Mouse (Mus musculus) spleen, postnatal 10 days (tissue): ENCODE measurements around the gene Gm20695.
"Not testable (repeated sequence)": the region's sequence is repeated elsewhere in the genome, so short reads cannot be mapped to it uniquely, and the experiment has no call there.

Experiments used
- DNase-seq, 2 experiments: peaks; one replicate each; pipeline ENCODE4 v3.0.0; 2021 to 2022; ENCODE audit warnings: low spot score in 2 of 2

The Gm20695 gene

DNA sequence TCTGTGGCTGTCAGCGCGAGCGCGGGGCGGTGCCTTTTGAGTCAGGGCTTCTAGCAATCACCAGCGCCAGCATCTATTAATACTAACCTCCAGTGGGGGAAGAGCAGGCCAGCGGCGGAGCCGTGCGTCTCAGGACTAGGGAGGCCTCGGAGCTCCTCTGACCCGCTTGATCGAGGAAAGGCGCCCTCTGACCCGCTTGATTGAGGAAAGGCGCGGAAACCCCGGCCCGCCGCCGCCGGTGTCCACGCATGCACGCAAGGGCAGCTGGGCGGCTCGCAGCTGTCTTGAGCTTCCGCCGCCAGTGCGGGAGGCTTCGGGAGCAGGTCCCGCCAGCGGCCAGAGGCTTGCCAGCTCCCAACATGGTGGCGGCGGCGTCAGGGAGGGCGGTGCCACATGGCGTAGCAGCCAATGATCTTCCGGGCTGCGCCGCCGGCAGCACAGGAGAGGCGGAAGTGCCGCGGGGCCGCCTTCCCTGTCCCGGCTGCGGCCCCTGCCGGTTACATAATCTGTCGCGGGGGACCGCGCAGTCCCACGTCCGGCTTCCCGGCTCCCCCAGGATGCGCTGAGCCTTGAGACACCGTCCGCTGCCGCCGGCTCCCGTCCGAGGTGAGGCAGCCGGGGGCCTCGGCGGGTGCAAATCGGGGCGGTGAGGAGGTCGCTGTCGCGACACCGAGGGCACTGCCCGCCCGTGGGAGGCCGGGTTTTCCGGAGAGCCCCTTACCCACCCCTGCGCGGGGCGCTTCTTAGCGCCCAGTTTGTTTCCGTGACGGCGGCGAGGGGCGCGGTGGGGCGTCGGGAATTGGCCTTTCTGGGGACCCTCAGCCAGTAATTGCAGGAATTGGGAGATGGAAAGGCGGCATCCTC is at the start of gene Gm20695, which contains the start of gene Zfp597:
TSS of gene Gm20695 (plus strand) at position 448 of the 864 bp plus-strand sequence.
TSS of gene Zfp597 (minus strand) at position 361 of the 864 bp plus-strand sequence.
- peak; percentile 95 to 96 for DNase-seq

DNA sequence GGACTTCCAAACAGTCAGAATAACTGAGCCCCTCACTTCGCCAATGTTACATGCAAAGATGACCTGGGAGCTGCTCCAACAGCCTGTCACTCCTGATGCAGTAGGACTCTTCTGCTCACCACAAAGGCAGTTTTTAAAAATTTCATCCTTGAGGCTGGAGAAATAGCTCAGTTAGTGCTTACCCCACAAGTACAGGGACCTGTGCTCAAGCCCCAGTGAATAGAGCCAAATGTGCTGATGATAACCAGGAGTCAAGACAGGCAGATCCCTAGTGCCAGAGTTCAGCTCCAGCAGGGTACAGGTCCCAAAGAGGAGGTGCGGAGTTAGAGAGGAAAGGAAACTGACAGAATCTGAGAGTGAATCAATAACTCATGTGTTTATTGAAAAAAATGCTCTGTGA is 49.0 kb upstream of the Gm20695 start:
- DNase-seq, result no peak

DNA sequence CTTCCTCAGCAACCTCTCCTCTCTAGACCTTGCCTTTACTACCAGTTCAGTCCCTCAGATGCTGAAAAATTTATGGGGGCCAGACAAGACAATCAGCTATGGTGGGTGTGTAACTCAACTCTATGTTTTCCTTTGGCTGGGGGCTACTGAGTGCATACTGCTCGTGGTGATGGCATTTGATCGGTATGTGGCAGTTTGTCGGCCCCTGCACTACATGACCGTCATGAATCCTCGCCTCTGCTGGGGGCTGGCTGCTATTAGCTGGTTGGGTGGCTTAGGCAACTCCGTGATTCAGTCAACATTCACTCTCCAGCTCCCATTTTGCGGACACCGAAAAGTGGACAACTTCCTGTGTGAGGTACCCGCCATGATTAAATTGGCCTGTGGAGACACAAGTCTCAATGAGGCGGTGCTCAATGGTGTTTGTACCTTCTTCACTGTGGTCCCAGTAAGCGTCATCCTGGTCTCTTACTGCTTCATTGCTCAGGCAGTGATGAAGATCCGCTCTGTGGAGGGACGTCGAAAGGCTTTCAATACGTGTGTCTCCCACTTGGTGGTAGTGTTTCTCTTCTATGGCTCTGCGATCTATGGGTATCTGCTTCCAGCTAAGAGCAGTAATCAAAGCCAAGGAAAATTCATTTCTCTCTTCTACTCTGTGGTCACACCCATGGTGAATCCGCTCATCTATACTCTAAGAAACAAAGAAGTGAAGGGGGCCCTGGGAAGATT is 45.1 kb upstream of the Gm20695 start:
- no peak for DNase-seq

DNA sequence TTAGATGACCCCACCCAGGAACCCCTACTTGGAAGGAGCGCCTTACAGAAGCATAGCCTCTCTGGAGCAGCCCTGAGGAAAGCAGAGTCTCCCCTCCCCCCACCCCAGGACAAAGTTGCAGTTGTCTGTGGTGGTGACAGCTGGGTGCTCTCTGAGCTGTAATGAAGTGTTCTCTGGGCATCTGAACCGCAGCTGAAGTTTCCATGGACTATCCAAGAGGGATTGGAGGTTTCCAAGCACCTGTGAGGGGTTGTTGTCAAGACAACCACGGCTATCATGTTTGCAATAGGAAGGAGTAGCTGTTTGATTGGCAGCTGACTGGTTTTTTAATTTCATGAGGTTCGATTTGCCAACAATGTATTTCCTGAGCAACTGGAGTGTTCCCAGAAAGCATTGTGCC is 41.5 kb upstream of the Gm20695 start:
- no peak for DNase-seq

DNA sequence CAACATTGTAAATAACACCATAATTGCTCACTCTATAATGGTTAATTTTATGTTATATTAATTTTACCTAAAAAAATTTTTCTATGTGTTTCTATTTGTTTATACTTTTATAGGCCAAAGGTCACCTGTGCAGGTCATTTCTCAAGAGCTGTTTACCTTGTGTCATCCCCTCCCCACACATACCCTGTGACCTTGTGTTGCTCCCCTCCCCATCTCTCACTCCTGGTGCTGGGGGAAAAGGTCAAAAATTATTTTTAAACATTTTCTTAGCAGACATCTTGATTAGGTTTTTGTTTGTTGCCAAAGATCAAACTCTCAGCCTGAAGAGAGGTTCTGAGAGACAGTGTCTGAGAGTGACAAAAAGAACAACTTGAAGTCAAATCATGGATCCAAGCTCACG is 40.7 kb upstream of the Gm20695 start:
- DNase-seq, result no peak

DNA sequence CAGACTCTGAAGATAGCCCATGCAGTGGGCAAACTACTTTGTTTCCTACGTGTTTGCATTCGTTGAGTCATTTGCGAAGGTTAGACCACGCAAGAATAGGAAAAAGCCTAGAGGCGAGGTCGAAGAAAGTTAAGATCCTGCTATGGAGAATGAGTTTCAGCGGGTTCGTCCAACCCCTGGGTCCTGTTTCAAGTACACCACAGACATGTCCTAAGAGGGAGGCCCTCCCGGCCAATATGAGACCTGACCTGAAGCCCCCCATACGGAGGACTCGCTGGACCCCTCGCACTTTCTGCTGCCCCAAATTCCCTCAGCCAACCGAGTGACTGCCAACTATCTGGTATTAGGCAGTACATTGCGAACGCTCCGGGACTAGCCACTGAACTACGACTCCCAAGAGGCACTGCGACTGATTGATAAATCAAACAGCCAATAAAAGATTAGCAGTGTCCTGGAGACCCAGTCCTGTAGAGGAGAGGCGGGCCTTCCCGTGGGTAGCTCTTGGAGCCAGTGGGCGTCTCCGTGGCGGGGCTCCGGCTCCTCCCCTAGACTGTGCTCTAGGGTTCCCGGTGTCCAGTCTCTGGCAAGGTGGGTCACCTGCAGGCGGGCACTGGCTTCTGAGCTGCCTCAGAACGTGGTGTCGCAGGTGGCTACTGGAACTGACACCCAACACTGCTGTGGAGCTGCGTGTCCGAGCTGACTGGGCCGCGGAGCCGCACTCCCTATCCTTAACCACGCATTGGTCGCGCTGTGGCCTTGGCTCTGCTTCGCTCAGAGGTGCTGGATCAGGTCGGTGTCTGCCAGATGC is 37.5 kb upstream of the Gm20695 start, which contains the start of gene Zfp174:
TSS of gene Zfp174 (plus strand) at position 558 of the 808 bp plus-strand sequence.
- peak; percentile 84 to 92 for DNase-seq

DNA sequence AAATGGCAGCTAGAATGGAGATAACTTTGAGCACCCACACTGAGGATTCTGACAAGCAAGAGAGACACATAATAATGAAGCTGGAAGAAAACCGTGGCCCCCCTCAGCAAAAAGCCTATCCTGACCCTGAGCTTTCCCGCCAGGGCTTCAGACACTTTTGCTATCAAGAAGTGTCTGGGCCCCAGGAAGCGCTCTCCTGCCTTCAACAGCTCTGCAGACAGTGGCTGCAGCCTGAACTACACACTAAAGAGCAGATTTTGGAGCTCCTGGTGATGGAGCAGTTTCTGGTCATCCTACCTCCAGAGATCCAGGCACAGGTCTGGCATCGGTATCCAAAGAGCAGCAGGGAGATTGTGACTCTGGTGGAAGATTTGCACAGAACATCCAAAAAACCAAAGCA is 36.6 kb upstream of the Gm20695 start:
- DNase-seq, result no peak

DNA sequence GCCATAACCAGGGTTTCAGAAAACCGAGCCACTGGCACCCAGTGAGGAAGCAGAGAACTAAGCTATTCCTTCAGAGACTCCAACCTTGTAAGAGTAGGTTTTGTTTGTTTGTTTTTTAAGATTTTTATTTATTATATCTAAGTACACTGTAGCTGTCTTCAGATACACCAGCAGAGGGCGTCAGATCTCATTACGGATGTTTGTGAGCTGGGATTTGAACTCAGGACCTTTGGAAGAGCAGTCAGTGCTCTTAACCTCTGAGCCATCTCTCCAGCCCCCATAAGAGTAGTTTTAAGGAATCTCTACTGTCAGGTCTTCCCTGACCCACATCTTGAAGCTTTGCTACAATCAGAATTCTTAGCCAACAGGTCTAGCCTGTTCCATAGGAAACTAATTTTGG is 36.0 kb upstream of the Gm20695 start:
- no peak for DNase-seq

DNA sequence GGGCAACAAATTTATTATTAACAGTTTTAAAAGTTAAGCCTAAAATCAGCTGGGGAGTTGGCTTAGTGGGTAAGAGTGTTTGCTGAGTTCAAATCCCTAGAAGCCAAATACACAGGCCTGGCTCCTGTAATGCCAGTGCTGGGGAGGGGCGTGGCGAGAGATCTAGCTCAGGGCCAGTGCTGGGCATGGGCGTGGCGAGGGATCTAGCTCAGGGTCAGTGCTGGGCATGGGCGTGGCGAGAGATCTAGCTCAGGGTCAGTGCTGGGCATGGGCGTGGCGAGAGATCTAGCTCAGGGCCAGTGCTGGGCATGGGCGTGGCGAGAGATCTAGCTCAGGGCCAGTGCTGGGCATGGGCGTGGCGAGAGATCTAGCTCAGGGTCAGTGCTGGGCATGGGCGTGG is 33.1 kb upstream of the Gm20695 start:
- DNase-seq, result not testable (repeated sequence)

DNA sequence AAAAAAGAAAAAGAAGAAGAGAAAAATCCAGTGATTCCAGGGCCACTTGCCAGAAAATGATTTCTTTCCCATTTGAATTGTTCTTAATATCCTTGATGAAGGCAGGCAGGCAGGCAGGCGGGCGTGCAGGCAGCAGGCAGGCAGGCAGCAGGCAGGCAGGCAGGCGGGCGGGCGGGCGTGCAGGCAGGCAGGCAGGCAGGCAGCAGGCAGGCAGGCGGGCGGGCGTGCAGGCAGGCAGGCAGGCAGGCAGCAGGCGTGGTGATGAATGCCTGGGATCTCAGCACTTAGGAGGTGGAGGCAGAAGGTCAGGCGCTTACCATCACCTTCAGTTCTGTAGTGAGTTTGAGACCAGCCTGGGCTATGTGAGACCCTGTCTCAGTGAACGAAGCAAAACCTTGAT is 31.9 kb upstream of the Gm20695 start:
- DNase-seq, result no peak

DNA sequence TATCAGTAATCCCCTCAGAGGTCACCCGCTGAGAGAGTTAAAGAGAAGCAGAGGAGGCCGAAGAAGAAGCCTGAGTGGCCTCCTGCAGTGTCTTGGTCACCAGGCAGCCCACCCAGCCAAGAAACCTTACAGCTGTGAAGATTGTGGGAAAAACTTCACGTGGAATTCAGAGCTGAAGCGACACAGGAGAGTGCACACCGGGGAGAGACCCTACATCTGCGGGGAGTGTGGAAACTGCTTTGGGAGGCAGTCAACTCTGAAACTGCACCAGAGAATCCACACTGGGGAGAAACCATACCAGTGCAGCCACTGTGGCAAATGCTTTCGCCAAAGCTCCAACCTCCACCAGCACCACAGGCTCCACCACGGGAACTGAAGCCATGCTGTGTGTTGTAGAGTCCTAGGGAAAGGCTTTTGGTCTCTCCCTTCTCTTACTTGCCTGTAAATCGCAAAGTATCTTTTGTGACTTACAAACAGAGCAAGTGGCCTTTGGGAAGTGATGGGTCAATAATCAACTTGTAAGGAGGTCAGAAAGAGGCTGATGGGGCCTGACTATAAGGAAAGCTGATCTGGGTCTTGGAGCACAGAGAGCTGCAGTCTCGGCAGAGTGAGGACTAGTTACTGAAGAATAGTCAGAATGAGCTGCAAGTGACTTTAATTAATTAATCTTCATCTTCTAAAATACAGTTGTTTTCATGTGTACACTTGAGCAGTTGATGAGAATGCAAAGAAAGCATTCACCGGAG is 29.8 kb upstream of the Gm20695 start:
- DNase-seq, result no peak

DNA sequence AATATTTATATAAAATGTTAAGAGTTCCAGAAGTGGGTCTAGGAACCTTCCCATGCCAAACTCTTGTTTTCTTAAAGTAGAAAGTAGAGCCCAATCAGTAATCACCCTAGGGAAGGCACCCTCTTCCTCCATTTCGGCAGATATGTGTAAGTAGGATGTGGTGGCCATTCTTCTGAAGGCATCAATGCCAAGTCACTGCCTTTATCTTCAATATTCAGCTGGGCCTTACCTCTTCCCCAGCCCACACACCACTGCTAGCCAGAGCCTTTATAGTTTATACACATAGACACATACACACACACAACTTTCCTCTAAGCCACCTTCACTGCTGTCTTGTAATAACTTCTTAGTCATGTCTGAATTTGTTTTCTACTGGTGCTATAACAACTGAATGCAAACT is 28.7 kb upstream of the Gm20695 start:
- no peak for DNase-seq

DNA sequence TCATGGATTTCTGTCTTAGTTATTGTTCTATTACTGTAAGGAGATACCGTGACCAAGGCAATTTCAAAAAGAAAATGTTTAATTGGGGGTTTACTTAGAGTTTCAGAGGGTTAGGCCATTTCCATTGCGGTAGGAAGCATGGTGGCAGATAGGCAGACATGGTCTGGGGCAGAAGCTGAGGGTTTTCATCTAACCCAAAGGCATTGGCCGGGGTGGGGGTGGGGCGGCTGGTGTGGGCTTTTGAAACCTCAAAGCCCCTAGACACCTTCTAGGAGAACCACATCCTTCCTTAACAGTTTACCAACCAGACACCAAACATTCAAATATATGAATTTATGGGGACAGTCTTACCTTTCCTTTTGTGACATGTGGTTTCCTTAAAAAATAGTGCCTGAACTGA is 25.2 kb upstream of the Gm20695 start:
- no peak for DNase-seq

DNA sequence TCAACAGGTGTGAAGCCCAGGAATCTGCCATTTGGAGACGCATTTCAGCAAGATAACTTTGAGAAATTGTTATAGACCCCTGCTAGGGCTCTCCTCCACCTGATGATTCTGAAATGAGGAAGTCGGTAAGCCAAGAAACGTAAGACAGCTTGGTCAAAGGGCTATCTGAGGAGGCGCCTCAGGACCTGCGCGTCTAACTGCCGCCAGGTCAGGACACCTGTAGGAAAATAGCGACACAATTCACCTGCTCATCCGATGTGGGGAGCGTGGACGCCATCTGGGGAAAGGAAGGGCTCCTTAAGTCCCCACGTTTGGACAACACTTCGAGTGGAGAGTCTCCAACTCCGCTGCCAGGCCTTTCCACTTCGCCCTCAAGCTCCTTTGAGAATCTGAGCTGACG is 12.6 kb upstream of the Gm20695 start:
- no peak for DNase-seq

DNA sequence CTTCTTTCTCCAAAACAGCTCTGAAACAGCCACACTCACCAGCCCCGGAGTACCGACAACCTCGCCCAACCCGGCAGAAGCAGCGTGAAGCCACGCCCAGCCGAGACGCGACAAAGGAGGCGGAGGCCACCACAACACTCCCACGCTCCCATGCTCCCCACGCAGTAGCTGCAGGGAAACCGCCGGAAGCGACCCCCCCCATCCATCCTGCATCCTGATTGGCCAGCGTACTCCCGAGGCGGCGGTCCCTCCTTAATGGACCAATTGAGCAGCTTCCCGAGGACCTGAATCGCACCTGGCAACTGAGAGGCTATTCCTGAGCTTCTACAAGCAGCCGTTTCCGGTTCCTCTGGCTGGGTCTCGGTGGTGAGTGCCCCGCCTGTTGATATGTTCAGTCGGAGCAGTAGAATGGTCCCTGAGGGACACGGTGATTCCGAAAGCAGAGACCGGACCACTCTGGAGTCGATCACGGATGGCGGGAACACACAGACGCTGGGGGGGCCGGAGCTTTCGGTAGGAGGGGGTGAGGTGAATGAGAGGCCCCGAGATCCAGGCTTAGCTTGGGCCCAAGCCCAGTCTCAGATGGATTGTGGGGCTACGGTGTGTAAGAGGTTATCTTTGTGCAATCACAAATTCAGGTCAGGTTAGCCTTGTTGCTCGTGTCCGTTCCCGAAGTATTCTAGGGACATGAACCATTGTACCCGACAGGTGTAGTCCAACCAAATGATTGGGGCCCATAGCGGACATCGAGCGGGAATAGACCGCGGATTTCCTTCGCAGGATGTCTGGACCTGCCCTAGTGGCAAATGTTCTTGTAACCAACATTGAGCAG is 12.0 kb upstream of the Gm20695 start, which contains the start of gene Naa60:
TSS of gene Naa60 (plus strand) at position 160 of the 832 bp plus-strand sequence.
- DNase-seq, result peak; percentile 73 to 88

DNA sequence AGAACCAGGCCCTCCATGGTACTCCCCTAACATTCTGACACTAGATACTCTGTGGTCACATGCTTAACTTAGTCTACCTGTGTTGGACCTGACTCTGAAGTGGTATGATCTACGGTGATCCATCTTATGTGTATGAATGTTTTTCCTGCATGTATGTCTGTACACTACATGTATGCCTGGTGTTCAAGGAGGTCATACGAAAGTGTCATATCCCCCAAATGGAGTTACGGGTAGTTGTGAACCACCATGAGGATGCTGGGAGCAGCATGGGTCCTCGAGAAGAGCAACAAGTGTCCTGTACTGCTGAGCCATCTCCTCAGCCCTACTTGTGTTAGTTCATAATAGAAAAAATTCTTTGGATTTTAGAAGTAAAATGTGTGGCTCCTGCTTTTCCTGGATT is 8.1 kb upstream of the Gm20695 start:
- DNase-seq, result no peak

DNA sequence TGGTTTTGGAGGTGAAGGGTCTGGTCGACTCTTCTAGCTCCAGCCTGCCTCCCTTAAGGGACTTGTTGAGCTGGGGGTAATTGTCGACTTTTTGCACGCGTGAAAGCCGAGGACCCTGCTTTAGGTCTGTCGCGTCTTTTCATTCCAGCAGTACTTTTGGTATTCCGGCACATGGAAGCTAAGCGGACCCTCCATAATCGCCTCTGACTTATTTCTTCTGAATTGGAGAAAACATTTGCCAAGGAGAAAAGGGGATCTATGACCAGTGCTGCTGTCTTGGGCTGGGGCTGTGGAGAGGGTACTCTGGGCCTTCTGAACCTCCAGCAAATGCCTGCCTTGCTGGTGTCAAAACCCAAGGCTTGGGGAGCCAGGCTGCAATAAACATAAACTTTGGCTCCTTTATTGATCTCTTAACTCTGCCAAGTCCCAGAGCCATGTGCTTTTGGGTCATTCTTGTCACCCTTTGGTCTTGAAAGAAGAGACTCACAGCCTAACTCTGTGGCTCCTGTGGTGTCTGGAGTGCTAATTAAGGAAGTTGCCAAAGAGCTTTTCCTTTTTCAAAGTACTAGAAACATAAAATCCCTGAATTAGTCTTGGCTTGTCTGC is 720 bp downstream of the Gm20695 start:
- DNase-seq, result peak; percentile 21 to 28

DNA sequence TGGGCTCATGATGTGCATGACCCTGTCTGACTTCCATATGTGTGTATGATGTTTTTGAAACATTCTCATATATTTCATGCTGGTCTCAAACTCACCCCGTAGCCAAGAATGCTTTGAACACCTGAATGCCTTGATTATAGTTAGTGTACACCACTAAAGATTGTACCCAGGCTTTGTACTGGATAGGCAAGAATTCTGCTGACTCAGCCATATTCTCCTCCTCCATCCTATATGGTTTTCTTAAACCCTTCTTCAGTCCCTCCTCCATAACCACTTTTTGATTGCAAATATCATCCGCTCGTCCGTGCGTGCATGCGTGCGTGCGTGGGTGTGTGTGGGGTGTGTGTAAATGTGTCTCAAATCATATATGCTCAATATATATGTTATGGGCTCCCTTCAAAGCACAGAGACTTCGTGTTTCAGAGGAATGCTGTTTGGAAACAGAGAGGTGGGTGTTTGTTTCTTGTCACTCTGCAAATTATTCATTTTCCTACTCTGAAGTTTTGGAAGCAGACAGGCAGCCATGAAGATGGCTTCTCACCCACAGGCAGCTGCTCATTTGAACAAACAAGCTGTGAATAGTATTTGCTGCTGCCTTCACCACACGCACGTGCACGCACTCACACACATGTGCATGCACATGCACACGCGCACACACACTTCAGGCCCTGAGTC is 7.3 kb downstream of the Gm20695 start:
- DNase-seq, result no peak

DNA sequence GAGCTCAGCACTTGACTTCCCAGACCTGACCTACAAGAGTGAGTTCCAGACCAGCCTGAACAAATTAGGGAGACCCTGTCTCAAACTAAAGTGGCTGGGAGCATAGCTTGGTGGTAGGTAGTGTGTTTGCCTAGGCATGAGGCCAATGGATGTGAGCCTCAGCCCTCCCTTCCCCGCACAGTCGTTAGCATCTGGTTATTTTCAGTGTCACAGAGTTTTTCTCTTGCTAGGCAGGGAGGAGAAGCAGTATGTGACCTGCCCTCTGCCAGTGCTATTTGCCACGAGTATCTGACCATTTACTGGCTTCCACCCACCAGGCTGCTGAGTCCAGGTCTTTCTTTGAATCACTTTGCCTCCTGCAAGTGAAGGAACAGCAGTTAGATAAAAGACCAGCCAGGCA is 9.3 kb downstream of the Gm20695 start:
- DNase-seq, result no peak
